ENCODE assay signal across 24 mouse cellular contexts in the genomic region with DNA sequence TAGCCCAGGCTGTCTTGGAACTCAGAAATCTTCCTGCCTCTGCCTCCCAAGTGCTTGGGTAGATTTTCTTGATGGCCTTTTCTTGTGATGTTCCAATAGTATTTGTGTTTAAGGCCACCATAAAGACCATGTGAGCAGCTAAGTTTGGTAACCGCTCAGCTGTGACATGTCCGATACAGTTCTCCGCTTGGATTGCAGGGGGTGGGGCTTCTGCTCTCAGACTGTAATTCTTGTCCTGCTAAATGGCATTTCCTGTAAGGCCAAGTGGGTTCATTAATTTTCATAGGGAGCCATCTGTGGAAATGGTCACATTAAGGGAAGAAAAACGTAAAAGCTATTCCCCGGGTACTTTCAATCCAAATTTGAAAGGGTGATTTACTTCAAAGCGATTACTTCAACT. TPM values are rescaled to one million over a fixed set of nuclear protein-coding genes. Genes with fewer than 3 reads are reported as not detected.
DNase-seq lines count a peak whose midpoint lies in the region; ATAC-seq lines count a peak whose summit lies in the region.
"Had no signal": no experiment of that assay in that cellular context is flagged by ENCODE, and none has a peak within 500 bp of the region (broad histone marks: within the 10 kb centered on the region; RNA-seq: fewer than 3 reads in every experiment).

No protein-coding gene starts in this region.

- no peak overlapping the region for H3K4me2 ChIP-seq in kidney, embryonic 15.5 days
- H3K4me2 ChIP-seq in kidney, embryonic 16.5 days (replicated peaks; ENCODE audit: low read depth, low read length), result no peak overlapping the region
- H3K4me2 ChIP-seq: forebrain, embryonic 12.5 days; forebrain, embryonic 15.5 days; heart, embryonic 13.5 days; hindbrain, embryonic 14.5 days had no signal

- no peaks in the 10 kb centered on the region for H3K9me3 ChIP-seq in kidney, embryonic 15.5 days (replicated peaks)
- no peaks in the 10 kb centered on the region; the same call in 1 of the 2 replicates for H3K9me3 ChIP-seq in kidney, embryonic 16.5 days (ENCODE audit: low read length)
- H3K9me3 ChIP-seq: forebrain, embryonic 12.5 days; forebrain, embryonic 15.5 days; heart, embryonic 10.5 days; heart, embryonic 13.5 days had no signal

- peaks cover 12% of the 10 kb centered on the region; the same call in 1 of the 2 replicates for H3K36me3 ChIP-seq in kidney, embryonic 15.5 days
- H3K36me3 ChIP-seq in kidney, embryonic 16.5 days (ENCODE audit: insufficient read depth, low read length), result peaks cover 2% of the 10 kb centered on the region; the same call in 1 of the 2 replicates

- no peak overlapping the region for H3K4me3 ChIP-seq in kidney, embryonic 15.5 days (replicated peaks)
- no peak overlapping the region for H3K4me3 ChIP-seq in kidney, embryonic 16.5 days (ENCODE audit: low read length)
- H3K4me3 ChIP-seq: forebrain, embryonic 12.5 days; forebrain, embryonic 15.5 days; heart, adult 2 months; heart, embryonic 10.5 days; heart, embryonic 13.5 days had no signal

- DNase-seq in kidney, adult 18-20 months, result no peak
- DNase-seq in kidney, postnatal 10 days, result peak; percentile 51
- peak; percentile 36 to 57 for DNase-seq in kidney, postnatal 4 days
- no peak for DNase-seq in urinary bladder, postnatal 36 days (ENCODE audit: low spot score in 2 of 2)
- no peak for DNase-seq in left cerebral cortex, postnatal 36 days (ENCODE audit: low spot score in 2 of 2)
- DNase-seq: adrenal gland, adult 8-10 months; adrenal gland, postnatal 25 days; cerebellum, adult 11-12 months; cerebellum, adult 8-10 months; cerebellum, postnatal 10 days; gastrocnemius, postnatal 25 days; heart, adult 2 months; heart, postnatal 14 days; heart, postnatal 4 days had no signal

- peaks cover 22% of the 10 kb centered on the region for H3K4me1 ChIP-seq in kidney, embryonic 15.5 days
- H3K4me1 ChIP-seq in kidney, embryonic 16.5 days (ENCODE audit: insufficient read depth, low read length), result peaks cover 22% of the 10 kb centered on the region
- H3K4me1 ChIP-seq: forebrain, embryonic 12.5 days; heart, embryonic 13.5 days had no signal

- H3K9ac ChIP-seq in kidney, embryonic 15.5 days, result no peak overlapping the region
- H3K9ac ChIP-seq in kidney, embryonic 16.5 days (replicated peaks; ENCODE audit: low read length), result no peak overlapping the region
- H3K9ac ChIP-seq: forebrain, embryonic 12.5 days; forebrain, embryonic 15.5 days; heart, embryonic 13.5 days; hindbrain, embryonic 14.5 days had no signal

- WGBS in kidney, embryonic 15.5 days, result 26% methylated on average over 6 of the region's 6 CpGs
- WGBS in kidney, embryonic 16.5 days, result 25% methylated on average over 6 of the region's 6 CpGs

- H3K27me3 ChIP-seq in kidney, embryonic 15.5 days, result no peaks in the 10 kb centered on the region
- no peaks in the 10 kb centered on the region for H3K27me3 ChIP-seq in kidney, embryonic 16.5 days (ENCODE audit: insufficient read depth, low read length)
- H3K27me3 ChIP-seq: forebrain, embryonic 12.5 days; forebrain, embryonic 15.5 days; heart, embryonic 13.5 days had no signal

- intact Hi-C loops in left cerebral cortex, postnatal 36 days (cut with DNase I), result no loop called here

- 0 out of 2 replicates have a peak, but pooled peaks have one; percentile 52 for ATAC-seq in kidney, embryonic 15.5 days (replicated peaks; ENCODE audit: low FRiP score)
- peak; percentile 58; the same call in 1 of the 2 replicates for ATAC-seq in kidney, embryonic 16.5 days (ENCODE audit: low FRiP score, low TSS enrichment)
- ATAC-seq: activated CD4-positive, CD25-positive, alpha-beta regulatory T cell, adult 4 months; CD4-positive, CD25-positive, alpha-beta regulatory T cell, adult 4 months; forebrain, embryonic 15.5 days; hindbrain, postnatal 0 days had no signal

- H3K27ac ChIP-seq in kidney, embryonic 15.5 days, result no peak overlapping the region
- 0 out of 2 replicates have a peak overlapping the region, but pooled peaks have one; percentile 1 for H3K27ac ChIP-seq in kidney, embryonic 16.5 days (ENCODE audit: low read length)
- H3K27ac ChIP-seq: forebrain, embryonic 12.5 days; forebrain, embryonic 15.5 days; heart, adult 2 months; heart, embryonic 10.5 days; heart, embryonic 13.5 days; hindbrain, embryonic 14.5 days; hindbrain, postnatal 0 days had no signal

RNA-seq across cellular contexts. Expression of a gene that starts 50.7 kb away (rescaled TPM):
- 9.3 and 11.5 TPM in 2 replicates for polyA plus RNA-seq in kidney, embryonic 15.5 days (2015; fragmentation: Nextera tagmentation; extraction: Ambion mirVana)
- 10.2 TPM in 2 replicates for polyA plus RNA-seq in kidney, embryonic 16.5 days (2015; fragmentation: Nextera tagmentation; extraction: Ambion mirVana)
- total RNA-seq in left cerebral cortex, postnatal 36 days (2021), result 1 to 10 TPM; 5.5 to 5.9 TPM

Comparison
In these comparisons a context has a peak if more than half of its experiments do, and no peak if none do; other contexts are left out.
1. DNase-seq: peak in kidney, postnatal 10 days (single experiment) and kidney, postnatal 4 days (2 of 2); none in kidney, adult 18-20 months (single experiment), urinary bladder, postnatal 36 days (0 of 2) and left cerebral cortex, postnatal 36 days (0 of 2).